Mouse (Mus musculus) left cerebral cortex, postnatal 36 days (tissue): ENCODE results near the gene Sergef. TPM values are rescaled to one million over a fixed set of nuclear protein-coding genes. Genes with fewer than 3 reads are reported as not detected.
A peak's percentile ranks its signal among the peaks of the same experiment; 100 is the strongest.
"Not testable (repeated sequence)": the region's sequence is repeated elsewhere in the genome, so short reads cannot be mapped to it uniquely, and the experiment has no call there.

Experiments
- DNase-seq, 2 experiments: peaks; one replicate each; pipeline ENCODE4 v3.0.0; 2021 to 2022; ENCODE audit warnings: low spot score in 2 of 2, mixed read lengths in 1 of 2
- intact Hi-C: fragments of 180-260 bp; cut with DNase I; formaldehyde crosslinking; loops from one replicate; pipeline ENCODE4 v1.15.1; 2025
- total RNA-seq, 2 experiments: library from RNA; stranded (reverse); gene quantifications; 2 replicates each; pipeline ENCODE4 v1.2.3; 2021

Gene Sergef
- total RNA-seq, 2 experiments from 2014 or later: 56.4 to 67.6 TPM

DNA sequence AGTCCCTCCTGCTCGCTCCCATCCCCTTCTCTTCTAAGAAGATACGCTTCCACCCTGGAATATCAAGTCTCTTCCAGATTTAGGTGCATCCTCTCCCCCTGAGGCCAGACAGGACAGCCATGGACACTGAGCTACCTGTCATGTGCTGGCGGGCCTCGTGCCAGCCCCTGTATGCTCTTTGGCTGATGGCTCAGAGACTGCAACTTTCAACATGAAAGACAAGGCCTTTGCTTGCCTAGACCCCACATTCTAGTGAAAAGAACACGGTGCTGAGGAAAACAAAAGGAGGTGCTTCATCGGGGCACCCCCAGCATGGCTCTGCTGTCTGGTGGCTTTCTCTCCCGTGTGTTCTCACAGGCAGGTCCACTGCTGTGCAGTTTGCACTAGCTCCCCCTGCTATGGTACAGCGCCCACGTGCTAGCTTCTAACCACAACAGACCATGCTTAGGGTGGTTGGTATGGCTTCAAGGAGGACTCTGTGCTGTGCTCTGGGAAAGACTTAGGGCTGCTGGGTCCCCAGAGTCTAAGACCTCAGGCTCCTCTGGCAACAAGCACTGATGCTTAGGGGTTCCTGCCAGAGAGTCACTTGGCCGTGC lies 52.9 kb downstream of the Sergef start:
- intact Hi-C loops: no loop called here
- DNase-seq: peak in 1 of 2 experiments; percentile 33

DNA sequence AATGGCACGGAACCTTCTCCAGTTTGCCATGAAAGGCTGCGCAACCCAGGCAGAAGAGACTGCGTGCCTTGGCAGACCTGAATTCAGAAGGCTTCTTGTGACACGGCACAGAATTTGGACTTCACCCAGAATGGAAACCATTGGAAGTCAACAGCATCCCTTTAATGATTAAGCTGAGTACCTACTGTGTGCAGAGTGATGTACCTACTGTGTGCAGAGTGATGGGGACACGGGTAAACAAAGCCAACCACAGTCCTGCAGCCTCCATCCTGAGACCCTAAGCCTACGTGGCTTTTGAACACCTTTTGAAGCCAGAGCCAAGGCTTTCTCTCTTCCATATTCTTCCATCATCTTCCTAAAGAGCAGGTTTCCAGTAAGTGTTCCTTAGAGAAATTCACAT lies 56.9 kb downstream of the Sergef start:
- intact Hi-C loops: no loop called here
- no peak for DNase-seq

DNA sequence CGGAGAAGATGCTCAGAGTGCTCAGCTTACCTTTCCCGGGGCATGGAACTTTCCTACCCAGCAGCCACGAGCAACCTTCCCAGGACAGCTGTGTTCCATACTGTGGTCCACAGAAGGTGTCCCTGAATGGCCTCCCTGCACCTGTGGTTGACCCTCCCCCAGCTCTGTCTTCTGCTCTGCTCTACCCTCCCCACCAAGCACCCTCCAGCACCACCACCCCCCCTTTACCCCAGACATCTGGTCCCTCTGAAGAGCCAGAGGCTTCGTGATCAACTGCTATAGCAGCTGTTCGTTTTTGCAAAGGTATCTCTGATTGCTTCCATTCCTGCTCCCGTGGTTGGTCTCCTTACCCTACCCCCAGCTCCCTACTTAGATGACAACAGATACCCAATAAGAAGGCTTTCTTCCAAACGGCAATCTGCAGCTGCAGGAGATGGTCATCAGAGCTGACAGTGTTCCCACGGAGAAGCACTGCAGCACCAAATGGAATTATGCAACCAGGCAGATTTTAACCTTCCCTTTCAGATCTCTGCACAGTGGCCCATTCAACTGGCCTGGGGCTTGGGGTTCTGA lies 58.2 kb downstream of the Sergef start:
- DNase-seq: peak in 1 of 2 experiments; percentile 33

DNA sequence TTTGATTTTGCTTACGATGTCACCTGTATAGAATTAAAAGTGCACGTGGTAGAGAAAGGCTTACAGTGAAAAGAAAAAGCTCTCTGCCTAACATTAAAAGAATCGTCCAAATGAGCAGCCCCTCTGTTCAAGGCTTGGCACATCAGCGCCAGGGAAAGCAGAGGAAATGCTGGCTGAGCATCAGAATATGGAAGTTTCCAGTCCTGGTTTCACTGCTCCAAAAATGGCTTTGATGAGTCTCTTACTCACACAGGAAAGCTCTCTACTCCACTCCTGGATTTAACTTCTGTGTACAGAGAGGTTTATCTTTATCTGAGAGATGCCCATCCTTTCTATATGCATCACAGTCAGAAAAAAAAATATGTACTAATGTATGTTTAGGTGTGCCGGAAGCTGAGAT lies 61.5 kb downstream of the Sergef start:
- no peak for DNase-seq

More for the DNA sequence above, 58.2 kb downstream of the Sergef start:
- intact Hi-C loops: no loop called here

DNA sequence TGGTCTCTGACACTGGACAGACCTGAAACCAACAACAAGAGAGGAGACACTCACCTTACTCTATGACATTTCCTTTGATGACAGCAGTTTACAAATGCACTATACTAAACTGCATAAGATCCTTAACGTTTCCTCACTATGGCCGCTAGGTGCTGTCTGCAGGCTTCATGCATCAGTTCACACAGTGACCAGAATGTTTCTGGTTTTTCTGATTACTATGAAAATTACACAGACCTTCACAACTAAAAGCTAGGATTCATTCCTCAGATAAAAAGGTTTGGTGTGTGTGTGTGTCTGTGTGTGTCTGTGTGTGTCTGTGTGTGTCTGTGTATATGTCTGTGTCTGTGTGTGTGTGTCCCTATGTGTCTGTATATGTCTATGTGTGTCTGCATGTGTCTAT lies 63.7 kb downstream of the Sergef start:
- no peak for DNase-seq
- intact Hi-C loops: no loop called here

More for the DNA sequence above, 61.5 kb downstream of the Sergef start:
- intact Hi-C loops: no loop called here

DNA sequence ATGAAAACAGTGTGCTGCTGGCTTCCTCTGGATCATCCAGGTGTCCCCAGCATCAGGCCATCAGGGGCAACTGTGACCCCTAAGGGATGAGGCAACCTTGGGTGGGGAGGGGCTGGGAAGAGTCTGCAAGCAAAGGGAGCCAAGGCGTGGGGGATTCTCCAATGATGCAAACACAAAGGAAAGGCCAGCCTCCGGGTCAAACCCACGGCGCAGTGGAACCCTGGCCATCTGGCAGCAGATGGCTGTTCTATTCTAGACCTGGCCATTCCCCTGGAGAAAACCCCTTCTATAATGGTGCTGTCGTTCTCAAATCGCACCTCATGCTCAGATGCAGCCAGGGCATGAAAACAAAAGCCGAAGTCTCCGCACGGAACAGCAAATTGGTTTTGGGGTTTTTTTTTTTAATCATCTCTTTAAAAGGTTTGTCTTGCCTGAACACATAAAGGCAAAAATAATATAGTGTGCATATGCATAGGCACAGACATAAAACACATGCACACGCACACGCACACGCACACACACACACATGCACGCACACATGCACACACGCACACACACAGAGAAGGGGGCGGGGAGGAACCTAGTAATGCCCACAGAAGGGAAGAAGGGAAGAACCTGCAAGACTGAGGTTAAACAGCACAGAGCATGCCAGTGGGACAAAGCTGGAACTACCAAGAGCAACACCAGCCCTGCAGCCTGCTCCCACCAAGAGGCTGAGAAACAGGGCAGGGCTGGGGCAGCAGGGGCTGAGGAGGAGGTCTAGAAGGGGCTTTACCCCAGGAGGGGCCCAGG lies 66.6 kb downstream of the Sergef start:
- no peak for DNase-seq
- intact Hi-C loops: no loop called here

DNA sequence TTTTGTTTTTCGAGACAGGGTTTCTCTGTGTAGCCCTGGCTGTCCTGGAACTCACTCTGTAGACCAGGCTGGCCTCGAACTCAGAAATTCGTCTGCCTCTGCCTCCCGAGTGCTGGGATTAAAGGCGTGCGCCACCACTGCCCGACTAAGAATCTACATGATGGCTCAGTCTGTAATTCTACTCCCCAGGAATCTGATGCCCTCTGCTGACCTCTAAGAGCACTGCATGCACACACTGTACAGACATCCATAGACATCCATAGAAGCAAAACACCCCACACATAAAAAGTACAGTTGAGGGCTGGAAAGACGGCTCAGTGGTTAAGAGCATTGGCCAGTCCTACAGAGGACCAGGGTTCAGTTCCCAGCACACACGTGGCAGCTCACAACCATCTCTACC lies 70.1 kb downstream of the Sergef start:
- intact Hi-C loops, DNase-seq: not testable (repeated sequence)

DNA sequence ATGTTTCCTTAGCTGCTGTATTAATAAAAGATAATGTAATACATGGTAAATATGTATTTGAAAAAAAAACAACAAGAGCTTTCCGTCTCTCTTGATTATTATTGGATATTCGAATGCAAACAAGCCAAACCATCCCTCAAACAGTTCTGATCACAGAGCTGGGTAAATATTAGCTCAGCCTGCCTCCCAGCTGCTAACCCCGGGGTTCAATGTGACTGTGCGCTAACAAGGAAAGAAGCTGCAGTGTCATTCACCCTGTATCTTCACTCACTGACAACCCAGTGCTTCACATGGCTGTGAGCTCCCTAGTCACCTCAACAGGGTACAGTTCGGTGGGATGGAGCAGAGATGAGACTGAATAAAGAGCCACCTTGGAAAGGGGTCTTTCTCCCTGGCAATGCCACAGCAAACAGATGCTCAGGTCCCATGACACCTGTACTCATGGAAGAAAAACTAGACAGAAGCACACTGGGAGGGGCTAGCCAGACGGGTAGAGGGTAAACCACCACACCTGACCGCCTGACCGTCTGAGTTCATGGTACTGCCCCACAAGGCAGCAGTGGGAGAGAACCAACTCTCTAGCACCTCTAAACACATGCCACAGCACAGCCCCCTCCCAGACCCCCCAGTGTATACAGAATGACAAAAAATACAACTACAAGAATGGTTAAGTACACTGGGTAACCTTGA lies 73.1 kb downstream of the Sergef start:
- DNase-seq: no peak
- intact Hi-C loops: no loop called here

DNA sequence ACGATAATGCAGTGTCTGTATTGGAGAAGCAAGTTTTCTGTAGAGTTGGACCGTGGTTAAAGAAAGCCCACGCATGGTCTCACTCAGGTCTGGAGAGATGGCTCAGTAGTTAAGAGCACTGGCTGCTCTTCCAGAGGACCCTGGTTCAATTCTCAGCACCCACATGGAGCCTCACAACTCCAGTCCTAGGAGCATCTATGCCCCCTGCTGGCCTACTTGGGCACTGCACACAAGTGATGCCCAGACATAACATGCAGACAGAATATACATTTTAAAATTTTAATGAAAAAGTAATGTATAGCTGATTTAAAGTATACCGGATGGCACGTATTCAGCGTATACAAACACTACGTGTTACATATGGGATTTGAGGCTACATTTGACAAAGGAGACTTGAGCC lies 74.2 kb downstream of the Sergef start:
- intact Hi-C loops: no loop called here

DNA sequence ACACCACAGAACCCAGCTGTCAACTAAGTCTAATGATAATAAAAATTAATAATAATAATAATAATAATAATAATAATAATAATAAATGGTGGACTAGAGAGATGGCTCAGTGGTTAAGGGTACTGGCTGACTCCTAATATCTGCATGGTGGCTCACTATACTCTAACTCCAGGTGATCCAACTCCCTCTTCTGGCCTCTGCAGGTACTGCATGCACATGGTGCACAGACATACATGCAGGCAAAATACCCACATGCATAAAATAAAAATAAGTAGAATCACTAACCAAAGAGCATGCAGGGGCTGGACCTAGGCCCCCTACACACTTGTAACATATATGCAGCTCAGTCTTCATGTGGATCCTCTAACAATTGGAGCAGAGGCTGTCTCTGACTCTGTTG lies 75.8 kb downstream of the Sergef start:
- DNase-seq: no peak
- intact Hi-C loops: no loop called here

More for the DNA sequence above, 74.2 kb downstream of the Sergef start:
- no peak for DNase-seq

DNA sequence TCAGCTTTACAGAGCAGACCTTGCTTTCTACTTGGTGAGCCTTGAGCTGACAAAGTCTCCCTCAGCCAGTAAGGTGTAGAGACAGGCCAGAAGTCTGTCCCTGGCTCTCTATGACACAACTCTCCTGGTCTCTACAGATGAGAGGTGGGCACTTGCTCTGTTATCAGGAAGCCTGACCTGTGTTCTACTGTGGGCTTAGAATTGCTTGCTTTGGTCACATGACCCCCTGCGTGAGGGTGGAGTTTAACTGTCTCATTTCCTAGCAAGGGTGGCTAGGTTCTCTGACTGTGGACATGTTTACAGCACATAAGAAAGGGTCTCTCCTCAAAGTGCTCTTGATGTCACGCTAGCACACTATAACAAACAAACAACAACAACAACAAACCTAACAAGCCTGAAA lies 79.5 kb downstream of the Sergef start:
- intact Hi-C loops: no loop called here
- DNase-seq: no peak

DNA sequence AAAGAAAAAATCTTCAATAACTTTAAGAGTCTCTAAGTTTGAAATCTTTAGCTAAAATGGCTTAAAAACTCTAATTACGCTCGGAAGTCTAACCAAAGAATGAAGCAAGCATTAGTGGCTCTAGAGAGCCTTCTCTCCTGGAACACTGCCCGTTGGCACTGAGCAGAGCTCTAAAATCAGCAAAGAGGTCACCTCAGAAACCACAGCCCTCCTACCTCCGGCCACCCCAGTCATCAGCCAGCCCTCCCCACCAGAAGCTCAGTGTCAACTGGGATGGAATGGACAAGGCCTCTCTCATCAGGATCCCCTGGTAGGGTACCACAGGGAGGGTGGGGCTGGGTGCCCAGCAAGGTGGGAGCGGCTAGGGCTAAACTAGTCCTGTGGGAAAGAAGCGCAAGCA lies 80.0 kb downstream of the Sergef start:
- intact Hi-C loops: no loop called here
- no peak for DNase-seq

DNA sequence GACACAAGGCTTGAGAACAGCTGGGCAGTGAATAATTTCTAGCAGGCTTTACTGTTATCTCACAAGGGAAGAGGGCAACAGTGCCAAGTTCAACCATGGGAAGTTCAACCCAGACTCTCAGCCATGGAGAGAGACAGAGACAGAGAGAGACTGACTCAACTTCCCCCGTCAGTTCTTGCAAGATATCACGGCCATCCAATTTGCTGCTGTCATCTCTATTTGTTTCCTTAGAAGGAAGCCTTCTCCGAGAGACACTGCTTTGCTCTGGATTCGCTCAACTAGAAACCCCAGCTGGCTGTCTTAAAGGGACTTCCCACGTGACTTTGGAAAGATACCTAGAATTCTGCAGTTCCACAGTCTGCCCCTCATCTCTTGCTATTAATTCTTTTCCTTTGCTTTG lies 80.6 kb downstream of the Sergef start:
- intact Hi-C loops: no loop called here
- DNase-seq: no peak

DNA sequence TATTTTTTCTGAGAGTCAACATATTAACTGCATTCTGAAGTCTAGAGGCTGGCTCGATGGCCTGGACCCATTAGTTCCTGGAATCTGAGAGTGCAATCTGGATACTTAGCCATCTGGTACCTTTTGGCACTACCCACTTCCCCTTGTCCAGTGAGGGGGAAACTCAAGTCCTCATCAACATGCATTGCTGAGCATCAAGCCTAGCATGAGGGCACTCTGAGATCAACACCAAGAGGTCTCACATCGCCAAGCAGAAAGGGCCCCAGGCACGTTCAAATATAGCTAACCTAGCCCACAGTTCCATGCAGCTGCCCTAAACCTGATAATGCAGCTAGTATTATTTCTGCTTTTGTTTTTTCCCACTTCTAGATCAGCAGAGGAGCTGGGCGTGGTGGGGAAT lies 81.6 kb downstream of the Sergef start:
- no peak for DNase-seq
- intact Hi-C loops: no loop called here

DNA sequence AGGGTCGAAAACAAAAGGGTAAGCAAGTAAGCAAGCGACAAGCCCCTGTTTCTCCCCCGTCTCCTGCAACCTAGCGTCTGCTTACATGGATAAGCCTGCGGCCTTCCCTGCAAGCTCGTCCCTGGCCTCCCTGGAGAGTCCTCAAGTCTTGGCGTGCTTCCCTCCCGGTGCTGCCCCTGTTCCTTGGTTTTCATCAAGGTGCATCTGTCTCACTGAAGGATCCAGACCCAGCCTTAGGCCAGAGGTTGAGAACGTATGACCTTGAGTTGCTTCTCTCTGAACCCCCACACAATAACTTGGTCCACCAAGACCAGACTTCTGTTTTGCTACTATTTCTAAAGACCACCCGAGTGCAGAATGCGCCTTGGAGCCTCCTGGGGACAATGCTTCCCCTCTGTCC lies 82.2 kb downstream of the Sergef start:
- intact Hi-C loops: no loop called here

DNA sequence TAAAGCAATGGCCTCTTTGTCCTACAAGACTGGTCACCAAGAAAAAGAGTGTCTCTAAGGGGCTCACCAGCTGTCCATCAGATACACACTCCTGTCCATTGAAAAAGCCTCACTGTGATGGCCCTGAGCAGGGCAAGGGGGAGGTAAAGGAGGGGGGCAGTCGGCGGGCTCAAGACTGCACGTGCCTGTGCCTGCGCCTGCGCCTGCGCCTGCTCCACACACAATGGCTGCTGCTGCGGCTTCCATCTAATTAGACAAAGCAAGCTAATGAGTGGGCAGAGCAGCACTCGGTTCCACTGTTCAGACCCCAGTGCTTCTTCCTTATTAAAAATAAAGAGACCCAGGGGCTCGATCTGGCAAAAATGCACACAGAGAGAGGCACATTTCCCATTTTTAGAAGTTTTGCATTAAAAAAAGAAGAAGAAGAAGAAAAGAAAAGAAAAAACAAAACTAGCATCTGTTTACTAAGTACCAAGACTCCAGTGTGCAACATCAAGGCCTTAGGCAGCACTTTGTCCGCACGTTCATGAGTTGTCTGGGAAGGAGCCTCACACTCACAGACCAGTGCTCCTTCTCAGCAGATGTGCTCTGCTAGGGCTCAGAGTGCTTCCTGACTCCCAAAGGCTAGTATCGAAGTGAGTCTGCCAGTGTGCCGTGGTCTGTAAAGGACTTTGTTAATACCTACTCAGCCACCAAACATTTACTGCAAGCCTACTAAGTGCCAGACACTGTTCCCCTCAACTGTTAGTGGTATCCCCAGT lies 83.1 kb downstream of the Sergef start:
- intact Hi-C loops: no loop called here

More for the DNA sequence above, 82.2 kb downstream of the Sergef start:
- DNase-seq: no peak

DNA sequence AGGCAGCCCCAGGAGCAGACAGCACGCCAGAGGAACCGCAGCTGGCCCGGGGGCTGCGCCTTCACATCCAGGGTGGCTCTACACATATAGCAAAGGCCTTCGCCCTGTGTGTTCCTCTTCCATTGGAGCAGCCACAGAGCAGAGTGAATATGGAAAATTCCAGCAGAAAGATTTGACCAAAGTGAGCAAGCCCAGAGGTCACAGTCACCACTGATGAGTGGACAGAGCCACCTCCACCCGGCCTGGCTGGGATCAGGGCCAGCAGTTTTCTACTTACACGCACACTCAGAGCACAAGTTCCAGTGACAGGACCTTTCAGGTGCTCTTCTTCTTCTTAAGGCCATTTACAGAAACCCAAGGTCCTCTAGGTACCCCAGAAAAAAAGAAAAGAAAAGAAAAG lies 83.9 kb downstream of the Sergef start:
- intact Hi-C loops: no loop called here

More for the DNA sequence above, 83.1 kb downstream of the Sergef start:
- DNase-seq: no peak

DNA sequence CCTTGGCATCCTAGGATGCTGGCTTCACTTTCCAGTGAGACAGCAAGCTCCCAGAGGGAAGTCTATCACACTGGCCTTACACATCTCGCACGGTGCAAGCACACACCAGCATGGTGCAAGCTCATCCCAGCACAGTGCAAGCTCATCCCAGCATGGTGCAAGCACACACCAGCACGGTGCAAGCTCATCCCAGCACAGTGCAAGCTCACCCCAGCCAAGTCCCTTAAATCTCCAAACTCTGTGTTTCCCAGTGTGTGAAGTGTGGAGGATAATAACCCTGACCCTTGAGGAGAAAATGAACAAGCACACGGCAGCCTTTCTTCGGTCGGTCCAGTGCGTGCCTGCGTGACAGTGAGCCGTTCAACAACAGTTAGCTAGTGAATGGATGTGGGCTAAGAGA lies 84.8 kb downstream of the Sergef start:
- intact Hi-C loops: no loop called here
- DNase-seq: no peak

More for the DNA sequence above, 83.9 kb downstream of the Sergef start:
- DNase-seq: no peak

DNA sequence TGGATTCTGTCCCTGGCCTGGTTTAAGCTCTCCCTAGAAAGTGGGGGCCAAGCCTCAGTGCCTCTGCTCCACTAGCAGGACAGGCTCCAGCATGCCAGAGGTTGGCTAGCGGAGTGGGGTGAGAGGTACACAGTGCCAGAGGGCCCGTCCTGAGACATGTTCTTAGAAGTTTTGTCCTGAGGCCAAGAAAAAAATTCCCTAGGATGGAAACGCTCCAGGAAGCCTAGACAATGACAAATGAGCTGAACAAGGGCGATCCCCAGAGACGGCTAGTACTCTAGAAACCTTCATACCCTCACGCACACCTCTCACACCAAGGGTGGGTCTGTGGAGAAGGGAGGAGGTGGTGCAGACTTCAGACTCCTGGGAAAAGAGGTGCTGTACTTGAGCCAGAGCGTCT lies 85.6 kb downstream of the Sergef start:
- intact Hi-C loops: no loop called here
- no peak for DNase-seq
